Mouse (Mus musculus): ENCODE measurements at regions not wholly inside any gene's neighbourhood (a gene's known extent, or its start where the extent isn't known, plus 50 kb on each side); places are given as distances from the start of the nearest gene placed in this dataset.
A peak's percentile ranks its signal among the peaks of the same experiment; 100 is the strongest.

- peak; percentile 26 for DNase-seq (ENCODE audit: low spot score)
Measured at GRCm38 (mm10) chr4:62889708-62890107, 75.7 kb upstream of the Zfp618 start.

GRCm38 (mm10) chr4:62890588-62891580 lies 74.5 kb upstream of the Zfp618 start:
- DNase-seq (ENCODE audit: low spot score), result peak; percentile 45

GRCm38 (mm10) chr4:62912891-62913290 lies 52.5 kb upstream of the Zfp618 start:
- DNase-seq (ENCODE audit: low spot score), result peak; percentile 32
